ENCODE assay signal across 27 mouse cellular contexts in genomic region chr5:101051591-101051990, GRCm38 (mm10).
DNase-seq lines count a peak whose midpoint lies in the region; ATAC-seq and TF ChIP-seq lines count a peak whose summit lies in the region.
"Had no signal": no experiment of that assay in that cellular context is flagged by ENCODE, and none has a peak within 500 bp of the region (broad histone marks: within the 10 kb centered on the region; RNA-seq: fewer than 3 reads in every experiment).

No protein-coding gene starts in this region.

- TF ChIP-seq CTCF in forebrain, postnatal 0 days (IDR thresholded peaks at IDR 0.05; ENCODE audit: low read depth): no peak

- no peak overlapping the region for H3K4me3 ChIP-seq in forebrain, postnatal 0 days (ENCODE audit: low read depth, low read length)
- no peak overlapping the region for H3K4me3 ChIP-seq in forebrain, embryonic 14.5 days (ENCODE audit: low read depth, low read length)
- no peak overlapping the region for H3K4me3 ChIP-seq in hindbrain, embryonic 11.5 days (ENCODE audit: low read depth, low read length)
- H3K4me3 ChIP-seq: embryonic facial prominence, embryonic 12.5 days; embryonic facial prominence, embryonic 15.5 days; forebrain, embryonic 15.5 days; heart, embryonic 12.5 days; heart, embryonic 15.5 days; hindbrain, embryonic 10.5 days had no signal

- H3K27me3 ChIP-seq in forebrain, postnatal 0 days (ENCODE audit: insufficient read depth, low read length): no peaks in the 10 kb centered on the region
- no peaks in the 10 kb centered on the region for H3K27me3 ChIP-seq in forebrain, embryonic 14.5 days (replicated peaks; ENCODE audit: control insufficient read depth, insufficient read depth, low read length)
- H3K27me3 ChIP-seq in hindbrain, embryonic 11.5 days (ENCODE audit: control insufficient read depth, insufficient read depth, low read length): no peaks in the 10 kb centered on the region
- H3K27me3 ChIP-seq: embryonic facial prominence, embryonic 12.5 days; embryonic facial prominence, embryonic 15.5 days; forebrain, embryonic 15.5 days; heart, embryonic 12.5 days; heart, embryonic 15.5 days had no signal

- 50% methylated on average over 7 of the region's 7 CpGs for WGBS in forebrain, postnatal 0 days
- WGBS in forebrain, embryonic 14.5 days: 72% methylated on average over 7 of the region's 7 CpGs
- WGBS in hindbrain, embryonic 11.5 days: 94% methylated on average over 7 of the region's 7 CpGs

- H3K4me2 ChIP-seq in forebrain, postnatal 0 days (ENCODE audit: low read depth): no peak overlapping the region
- H3K4me2 ChIP-seq in forebrain, embryonic 14.5 days (ENCODE audit: low read length): no peak overlapping the region
- no peak overlapping the region for H3K4me2 ChIP-seq in hindbrain, embryonic 11.5 days (replicated peaks; ENCODE audit: low read depth, low read length)
- H3K4me2 ChIP-seq: embryonic facial prominence, embryonic 12.5 days; embryonic facial prominence, embryonic 15.5 days; forebrain, embryonic 15.5 days; heart, embryonic 12.5 days; heart, embryonic 15.5 days; hindbrain, embryonic 14.5 days had no signal

- H3K9me3 ChIP-seq in forebrain, postnatal 0 days (ENCODE audit: low read length): no peaks in the 10 kb centered on the region
- H3K9me3 ChIP-seq in forebrain, embryonic 14.5 days (replicated peaks; ENCODE audit: control insufficient read depth, low read length): no peaks in the 10 kb centered on the region
- H3K9me3 ChIP-seq in hindbrain, embryonic 11.5 days (ENCODE audit: control insufficient read depth, low read length): no peaks in the 10 kb centered on the region
- H3K9me3 ChIP-seq: embryonic facial prominence, embryonic 12.5 days; embryonic facial prominence, embryonic 15.5 days; forebrain, embryonic 15.5 days; heart, embryonic 15.5 days had no signal

- peak; percentile 50; the same call in 1 of the 2 replicates for ATAC-seq in forebrain, postnatal 0 days
- no peak for ATAC-seq in forebrain, embryonic 14.5 days
- no peak for ATAC-seq in hindbrain, embryonic 11.5 days (ENCODE audit: low FRiP score)
- ATAC-seq: activated CD4-positive, CD25-positive, alpha-beta regulatory T cell, adult 4 months; forebrain, embryonic 15.5 days; hindbrain, postnatal 0 days; inflammation-experienced regulatory T-cells, adult 6 months had no signal

- no peak overlapping the region for H3K9ac ChIP-seq in forebrain, postnatal 0 days
- H3K9ac ChIP-seq in forebrain, embryonic 14.5 days (ENCODE audit: low read length): no peak overlapping the region
- H3K9ac ChIP-seq in hindbrain, embryonic 11.5 days (ENCODE audit: low read depth, low read length): no peak overlapping the region
- H3K9ac ChIP-seq: embryonic facial prominence, embryonic 12.5 days; embryonic facial prominence, embryonic 15.5 days; forebrain, embryonic 15.5 days; heart, embryonic 12.5 days; heart, embryonic 15.5 days; hindbrain, embryonic 14.5 days had no signal

- no peak overlapping the region for H3K27ac ChIP-seq in forebrain, postnatal 0 days (ENCODE audit: low read depth, low read length)
- H3K27ac ChIP-seq in forebrain, embryonic 14.5 days (ENCODE audit: low read depth, low read length): no peak overlapping the region
- no peak overlapping the region for H3K27ac ChIP-seq in hindbrain, embryonic 11.5 days (ENCODE audit: low read depth, low read length)
- H3K27ac ChIP-seq: embryonic facial prominence, embryonic 12.5 days; embryonic facial prominence, embryonic 15.5 days; forebrain, embryonic 15.5 days; heart, embryonic 15.5 days; hindbrain, embryonic 10.5 days; hindbrain, embryonic 14.5 days; hindbrain, postnatal 0 days had no signal

- intact Hi-C loops in left cerebral cortex, postnatal 25 days (cut with DNase I): no loop called here

- H3K4me1 ChIP-seq in forebrain, postnatal 0 days (ENCODE audit: insufficient read depth): no peaks in the 10 kb centered on the region
- no peaks in the 10 kb centered on the region for H3K4me1 ChIP-seq in forebrain, embryonic 14.5 days (ENCODE audit: control insufficient read depth, insufficient read depth, low read length)
- no peaks in the 10 kb centered on the region for H3K4me1 ChIP-seq in hindbrain, embryonic 11.5 days (replicated peaks; ENCODE audit: control insufficient read depth, insufficient read depth, low read length)
- H3K4me1 ChIP-seq: embryonic facial prominence, embryonic 12.5 days; embryonic facial prominence, embryonic 15.5 days; forebrain, embryonic 15.5 days; heart, embryonic 12.5 days; heart, embryonic 15.5 days; hindbrain, embryonic 10.5 days had no signal

- no peaks in the 10 kb centered on the region for H3K36me3 ChIP-seq in forebrain, postnatal 0 days (ENCODE audit: insufficient read depth)
- H3K36me3 ChIP-seq in forebrain, embryonic 14.5 days (ENCODE audit: control insufficient read depth, insufficient read depth, low read length): no peaks in the 10 kb centered on the region
- H3K36me3 ChIP-seq in hindbrain, embryonic 11.5 days (ENCODE audit: control insufficient read depth, insufficient read depth, low read length): no peaks in the 10 kb centered on the region
- H3K36me3 ChIP-seq: embryonic facial prominence, embryonic 12.5 days; embryonic facial prominence, embryonic 15.5 days; forebrain, embryonic 15.5 days; heart, embryonic 12.5 days; heart, embryonic 15.5 days; hindbrain, embryonic 10.5 days had no signal

- DNase-seq in forebrain, postnatal 0 days: no peak
- no peak for DNase-seq in forebrain, embryonic 14.5 days (ENCODE audit: low spot score)
- peak; percentile 12 to 64 for DNase-seq in left cerebral cortex, postnatal 25 days (ENCODE audit: low spot score in 2 of 2)
- no peak for DNase-seq in left cerebral cortex, adult 8-10 months (ENCODE audit: low spot score in 2 of 2)
- DNase-seq in right cerebral cortex, adult 18-20 months: peak; percentile 15
- DNase-seq in right cerebral cortex, postnatal 4 days: no peak
- no peak for DNase-seq in hindbrain, embryonic 11.5 days (ENCODE audit: low spot score)
- DNase-seq: adrenal gland, adult 8-10 months; adrenal gland, postnatal 25 days; cerebellum, adult 11 months; cerebellum, adult 2 months; cerebellum, adult 9-11 months; cerebellum, postnatal 25 days; gastrocnemius, postnatal 25 days; heart, adult 18-20 months; heart, postnatal 10 days; heart, postnatal 36 days had no signal

Comparison
In these comparisons a context has a peak if more than half of its experiments do, and no peak if none do; other contexts are left out.
1. DNase-seq: peak in left cerebral cortex, postnatal 25 days (2 of 2) and right cerebral cortex, adult 18-20 months (single experiment); none in forebrain, postnatal 0 days (single experiment), forebrain, embryonic 14.5 days (single experiment), left cerebral cortex, adult 8-10 months (0 of 2), right cerebral cortex, postnatal 4 days (single experiment) and hindbrain, embryonic 11.5 days (single experiment).